Mouse (Mus musculus) layer of hippocampus, adult 2 months (tissue): ENCODE results near the gene Grb7. TPM values are rescaled to one million over a fixed set of nuclear protein-coding genes. Genes with fewer than 3 reads are reported as not detected.
A peak's percentile ranks its signal among the peaks of the same experiment; 100 is the strongest.

Experiments
- DNase-seq, 2 experiments: peaks; one replicate each; pipeline ENCODE4 v3.0.0; 2022; ENCODE audit warnings: low spot score in 2 of 2
- H3K27ac ChIP-seq: fragments of 200-600 bp; 2 replicates; pipeline ENCODE4 v1.8.1; 2022
- H3K4me3 ChIP-seq: fragments of 200-600 bp; 2 replicates; pipeline ENCODE4 v1.8.1; 2022; ENCODE audit warnings: mild to moderate bottlenecking
- CTCF ChIP-seq: fragments of 200-600 bp; conservative IDR thresholded peaks from 2 replicates; pipeline ENCODE4 v1.8.1; 2022; ENCODE audit warnings: antibody characterized with exemption, mild to moderate bottlenecking, moderate library complexity
- total RNA-seq, 2 experiments: library from RNA; stranded (reverse); gene quantifications; 2 replicates each; pipeline ENCODE4 v1.2.3; 2021

The Grb7 gene
- total RNA-seq, 2 experiments from 2014 or later: 1.5 to 1.6 TPM

- Histone ChIP-seq H3K4me3 (no peak overlapping the region), H3K27ac (no peak overlapping the region)
- DNase-seq: no peak
- no peak for TF ChIP-seq CTCF
Observed at GRCm38 (mm10) chr11:98426592-98426991, 19.6 kb upstream of the Grb7 start.

- no peak for DNase-seq
- H3K27ac ChIP-seq: no peak overlapping the region
- no peak overlapping the region for H3K4me3 ChIP-seq
- no peak for TF ChIP-seq CTCF
Observed at GRCm38 (mm10) chr11:98428436-98428835, 17.8 kb upstream of the Grb7 start.

GRCm38 (mm10) chr11:98431743-98432502 lies 14.3 kb upstream of the Grb7 start:
- Histone ChIP-seq H3K27ac (no peak overlapping the region), H3K4me3 (no peak overlapping the region)
- no peak for DNase-seq
- TF ChIP-seq CTCF: no peak

GRCm38 (mm10) chr11:98435723-98436122 lies 10.5 kb upstream of the Grb7 start:
- TF ChIP-seq CTCF: no peak
- Histone ChIP-seq H3K27ac (no peak overlapping the region), H3K4me3 (no peak overlapping the region)
- DNase-seq: no peak

GRCm38 (mm10) chr11:98437441-98437840 lies 8.8 kb upstream of the Grb7 start:
- TF ChIP-seq CTCF: no peak
- H3K27ac ChIP-seq: no peak overlapping the region
- DNase-seq: no peak
- H3K4me3 ChIP-seq: no peak overlapping the region

- TF ChIP-seq CTCF: peak; percentile 95
- DNase-seq: peak; percentile 94 to 98
- peak within 1 kb of the TSS; percentile 87 for H3K27ac ChIP-seq
- peak within 1 kb of the TSS; percentile 85 for H3K4me3 ChIP-seq
Observed at GRCm38 (mm10) chr11:98438331-98439158, 7.6 kb upstream of the Grb7 start, which contains the start of gene Mien1. Gene Mien1 (minus strand): TSS chr11:98438991.

GRCm38 (mm10) chr11:98443688-98444087 lies 2.5 kb upstream of the Grb7 start:
- H3K27ac ChIP-seq: no peak overlapping the region
- no peak for DNase-seq
- TF ChIP-seq CTCF: no peak; the same call in none of the 2 replicates

GRCm38 (mm10) chr11:98445238-98445637 lies 956 bp upstream of the Grb7 start:
- no peak for TF ChIP-seq CTCF
- DNase-seq: no peak
- H3K4me3 ChIP-seq: no peak overlapping the region
- no peak overlapping the region for H3K27ac ChIP-seq

More at GRCm38 (mm10) chr11:98443688-98444087, 2.5 kb upstream of the Grb7 start:
- H3K4me3 ChIP-seq: no peak overlapping the region

- no peak for DNase-seq
- Histone ChIP-seq H3K27ac (no peak overlapping the region), H3K4me3 (no peak overlapping the region)
- no peak for TF ChIP-seq CTCF
Observed at GRCm38 (mm10) chr11:98445679-98446078, 515 bp upstream of the Grb7 start.

- peak overlapping the region; percentile 55; the same call in 1 of the 2 replicates for H3K27ac ChIP-seq
- DNase-seq: no peak
- TF ChIP-seq CTCF: no peak
- peak overlapping the region; percentile 30; the same call in 1 of the 2 replicates for H3K4me3 ChIP-seq
Observed at GRCm38 (mm10) chr11:98446562-98447474, 624 bp downstream of the Grb7 start.

- no peak for DNase-seq
- Histone ChIP-seq H3K4me3 (peak overlapping the region; percentile 5; the same call in 1 of the 2 replicates), H3K27ac (peak overlapping the region; percentile 36; the same call in 1 of the 2 replicates)
- no peak for TF ChIP-seq CTCF
Observed at GRCm38 (mm10) chr11:98447475-98447834, 1.3 kb downstream of the Grb7 start.

GRCm38 (mm10) chr11:98448191-98448790 lies 2.1 kb downstream of the Grb7 start:
- Histone ChIP-seq H3K27ac (peak overlapping the region; percentile 36; the same call in 1 of the 2 replicates), H3K4me3 (no peak overlapping the region; the same call in 1 of the 2 replicates)
- no peak for TF ChIP-seq CTCF
- DNase-seq: no peak
